In genomic region chr4:123013949-123014406, GRCm38 (mm10) we compare ENCODE assay signal across 8 mouse cellular contexts. TPM values are rescaled to one million over a fixed set of nuclear protein-coding genes. Genes with fewer than 3 reads are reported as not detected.
DNase-seq lines count a peak whose midpoint lies in the region; ATAC-seq and TF ChIP-seq lines count a peak whose summit lies in the region.

No protein-coding gene starts in this region.

- no peak overlapping the region for H3K4me2 ChIP-seq in intestine, postnatal 0 days (replicated peaks; ENCODE audit: low read depth)
- H3K4me2 ChIP-seq in liver, embryonic 12.5 days, result no peak overlapping the region

- peak; percentile 49 for ATAC-seq in megakaryocyte progenitor cell, adult 5-6 weeks (replicated peaks; ENCODE audit: poor library complexity)
- no peak for ATAC-seq in intestine, postnatal 0 days
- ATAC-seq in liver, embryonic 12.5 days, result no peak

- H3K4me3 ChIP-seq in intestine, postnatal 0 days (ENCODE audit: low read depth, low read length), result no peak overlapping the region
- no peak overlapping the region for H3K4me3 ChIP-seq in liver, embryonic 12.5 days

- no peaks in the 10 kb centered on the region for H3K27me3 ChIP-seq in intestine, postnatal 0 days (replicated peaks; ENCODE audit: control insufficient read depth, insufficient read depth, low read length)
- H3K27me3 ChIP-seq in liver, embryonic 12.5 days (replicated peaks), result peaks cover 5% of the 10 kb centered on the region; the same call in 1 of the 2 replicates

- H3K36me3 ChIP-seq in intestine, postnatal 0 days (ENCODE audit: control insufficient read depth, insufficient read depth), result no peaks in the 10 kb centered on the region
- H3K36me3 ChIP-seq in liver, embryonic 12.5 days, result 0 out of 2 replicates have a peak, but pooled peaks cover 4% of the 10 kb centered on the region

- 37% methylated on average over 3 of the region's 3 CpGs for WGBS in intestine, postnatal 0 days
- WGBS in liver, embryonic 12.5 days (ENCODE audit: insufficient replicate concordance), result 39% methylated on average over 3 of the region's 3 CpGs

- H3K9ac ChIP-seq in intestine, postnatal 0 days (ENCODE audit: low read depth, low read length), result no peak overlapping the region
- no peak overlapping the region for H3K9ac ChIP-seq in liver, embryonic 12.5 days

- H3K9me3 ChIP-seq in intestine, postnatal 0 days (ENCODE audit: control insufficient read depth), result no peaks in the 10 kb centered on the region
- H3K9me3 ChIP-seq in liver, embryonic 12.5 days (replicated peaks), result no peaks in the 10 kb centered on the region

- H3K27ac ChIP-seq in intestine, postnatal 0 days (ENCODE audit: low read depth, low read length), result no peak overlapping the region
- no peak overlapping the region for H3K27ac ChIP-seq in liver, embryonic 12.5 days

- no peak for TF ChIP-seq CTCF in intestine, postnatal 0 days (IDR thresholded peaks at IDR 0.05; ENCODE audit: low read depth)

- 0 out of 2 replicates have a peak, but pooled peaks cover 2% of the 10 kb centered on the region for H3K4me1 ChIP-seq in intestine, postnatal 0 days (replicated peaks; ENCODE audit: control insufficient read depth, insufficient read depth, low read length)
- peaks cover 27% of the 10 kb centered on the region for H3K4me1 ChIP-seq in liver, embryonic 12.5 days

- DNase-seq in layer of hippocampus, adult 18-20 months (ENCODE audit: low spot score in 2 of 2), result peak; percentile 36 to 77
- DNase-seq in layer of hippocampus, adult 9-10 months (ENCODE audit: low spot score), result no peak
- DNase-seq in frontal cortex, adult 2 months (ENCODE audit: extremely low spot score in 1 of 2, low spot score in 1 of 2), result peak; percentile 76 to 79
- DNase-seq in right cerebral cortex, postnatal 4 days, result peak; percentile 25
- no peak for DNase-seq in ovary, postnatal 14 days (ENCODE audit: low spot score)

RNA-seq across cellular contexts. Expression of gene Trit1, which starts 2.4 kb away (rescaled TPM):
- 10 to 100 TPM; 19.5 to 20.2 TPM for total RNA-seq in layer of hippocampus, adult 18-20 months (2021)
- 17.7 and 18.2 TPM in 2 replicates for polyA plus RNA-seq in frontal cortex, adult 2 months (2012; rRNA removed)
- 11.3 and 14.5 TPM in 2 replicates for total RNA-seq in megakaryocyte progenitor cell, adult 5-6 weeks (2015)
- total RNA-seq in megakaryocyte progenitor cell, adult 5-6 weeks (2017), result 19.3 and 26.1 TPM in 2 replicates
- 5.6 and 5.8 TPM in 2 replicates for polyA plus RNA-seq in intestine, postnatal 0 days (2015; fragmentation: Nextera tagmentation; extraction: Ambion mirVana)
- polyA plus RNA-seq in liver, embryonic 12.5 days (2016; fragmentation: Nextera tagmentation; extraction: Ambion mirVana), result 8.9 and 10.9 TPM in 2 replicates

RNA-seq across cellular contexts. Expression of gene Mycl, which starts 18.5 kb away (rescaled TPM):
- total RNA-seq in layer of hippocampus, adult 18-20 months (2021), result 10 to 100 TPM; 30.1 to 32.4 TPM
- 10.0 and 12.0 TPM in 2 replicates for polyA plus RNA-seq in frontal cortex, adult 2 months (2012; rRNA removed)
- 0.12 and 0.54 TPM in 2 replicates for total RNA-seq in megakaryocyte progenitor cell, adult 5-6 weeks (2015)
- 0.54 and 2.0 TPM in 2 replicates for total RNA-seq in megakaryocyte progenitor cell, adult 5-6 weeks (2017)
- polyA plus RNA-seq in intestine, postnatal 0 days (2015; fragmentation: Nextera tagmentation; extraction: Ambion mirVana), result 2.5 and 2.9 TPM in 2 replicates
- polyA plus RNA-seq in liver, embryonic 12.5 days (2016; fragmentation: Nextera tagmentation; extraction: Ambion mirVana), result 1.2 and 1.6 TPM in 2 replicates

RNA-seq across cellular contexts. Expression of gene Mfsd2a, which starts 53.0 kb away (rescaled TPM):
- total RNA-seq in layer of hippocampus, adult 18-20 months (2021), result 10 to 100 TPM; 44.8 to 48.9 TPM
- 40.7 and 40.8 TPM in 2 replicates for polyA plus RNA-seq in frontal cortex, adult 2 months (2012; rRNA removed)
- 0.10 and 0.22 TPM in 2 replicates for total RNA-seq in megakaryocyte progenitor cell, adult 5-6 weeks (2015)
- total RNA-seq in megakaryocyte progenitor cell, adult 5-6 weeks (2017), result 0.20 TPM in 1 of 2 replicates, not detected in the other
- 189 and 247 TPM in 2 replicates for polyA plus RNA-seq in intestine, postnatal 0 days (2015; fragmentation: Nextera tagmentation; extraction: Ambion mirVana)
- polyA plus RNA-seq in liver, embryonic 12.5 days (2016; fragmentation: Nextera tagmentation; extraction: Ambion mirVana), result 0.14 and 0.28 TPM in 2 replicates

Comparison
In these comparisons a context has a peak if more than half of its experiments do, and no peak if none do; other contexts are left out.
1. DNase-seq: peak in layer of hippocampus, adult 18-20 months (2 of 2), frontal cortex, adult 2 months (2 of 2) and right cerebral cortex, postnatal 4 days (single experiment); none in layer of hippocampus, adult 9-10 months (single experiment) and ovary, postnatal 14 days (single experiment).
2. RNA of gene Mfsd2a, which starts 53.0 kb away (polyA plus RNA-seq): 189 to 247 TPM in intestine, postnatal 0 days and 40.7 to 40.8 TPM in frontal cortex, adult 2 months; 0.14 to 0.28 TPM in liver, embryonic 12.5 days; every median in the first group is over 10 times any median in the second.